Mouse (Mus musculus) common myeloid progenitor, adult 5-6 weeks (primary cell): Measurements from ENCODE around the gene Lap3. TPM values are rescaled to one million over a fixed set of nuclear protein-coding genes. Genes with fewer than 3 reads are reported as not detected.

Source experiments
- ATAC-seq: replicated peaks from 2 replicates; pipeline ENCODE4 v1.8.0; 2016; ENCODE audit warnings: low read depth, mild to moderate bottlenecking, moderate TSS enrichment, inconsistent platforms; ENCODE audit not compliant: poor library complexity, severe bottlenecking
- total RNA-seq: library from RNA; stranded (forward); fragments of 200-1000, 187-1606 nt; gene quantifications from 2 replicates; pipeline ENCODE4 v1.2.3, GENCODE M21; 2017

Gene Lap3
- total RNA-seq, 1 experiment from 2014 or later: 95.1 TPM

DNA sequence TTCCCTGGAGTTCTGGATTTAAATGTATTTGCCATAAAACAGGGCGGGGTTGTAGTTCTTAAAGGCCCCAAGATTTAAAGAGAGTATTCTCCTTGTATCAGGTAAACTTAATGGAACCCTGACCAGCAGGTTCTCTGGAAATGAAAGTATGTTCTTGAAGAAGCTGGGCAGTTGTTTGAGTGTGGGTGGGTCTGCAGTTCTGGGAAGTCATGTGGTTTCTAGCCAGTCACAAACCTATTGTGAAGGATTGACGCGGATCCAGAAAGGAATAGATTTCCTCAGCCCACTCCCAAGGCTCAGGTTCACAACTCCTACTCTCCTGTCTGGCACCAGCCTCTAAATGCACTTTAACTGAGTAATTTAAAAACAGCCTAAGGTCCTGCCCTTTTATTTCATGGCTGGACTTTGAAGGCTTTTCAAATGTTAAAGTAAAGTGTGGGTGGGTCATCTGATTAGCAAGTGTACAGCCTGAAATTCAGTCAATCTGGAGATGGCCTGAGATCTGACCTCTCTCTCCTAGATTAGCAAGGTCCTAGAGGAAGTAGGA lies 2.3 kb downstream of the Lap3 start:
- no peak for ATAC-seq

GRCm38 (mm10) chr5:45496042-45496441 lies 2.9 kb downstream of the Lap3 start:
- ATAC-seq: no peak

DNA sequence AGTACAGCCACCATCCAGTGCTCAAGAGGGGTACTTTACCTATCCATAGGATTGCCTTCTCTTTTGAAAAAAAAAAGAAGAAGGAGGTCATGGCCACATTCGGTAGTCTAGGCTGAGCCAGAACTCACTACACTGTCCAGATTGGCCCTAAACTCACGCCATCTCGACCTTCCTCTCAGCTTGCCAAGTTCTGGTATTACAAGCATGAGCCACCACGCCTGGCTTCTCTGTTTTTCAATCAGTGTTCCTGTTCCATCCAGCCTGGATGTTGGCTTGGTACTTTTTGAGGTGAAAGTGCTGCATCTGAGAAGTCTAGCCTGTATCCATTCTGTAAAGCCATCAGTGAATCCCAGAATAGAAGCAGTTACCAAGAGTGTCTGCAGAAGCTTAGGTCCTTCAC lies 3.3 kb downstream of the Lap3 start:
- ATAC-seq: no peak

- no peak for ATAC-seq
Observed at GRCm38 (mm10) chr5:45496930-45497550, 3.9 kb downstream of the Lap3 start.

DNA sequence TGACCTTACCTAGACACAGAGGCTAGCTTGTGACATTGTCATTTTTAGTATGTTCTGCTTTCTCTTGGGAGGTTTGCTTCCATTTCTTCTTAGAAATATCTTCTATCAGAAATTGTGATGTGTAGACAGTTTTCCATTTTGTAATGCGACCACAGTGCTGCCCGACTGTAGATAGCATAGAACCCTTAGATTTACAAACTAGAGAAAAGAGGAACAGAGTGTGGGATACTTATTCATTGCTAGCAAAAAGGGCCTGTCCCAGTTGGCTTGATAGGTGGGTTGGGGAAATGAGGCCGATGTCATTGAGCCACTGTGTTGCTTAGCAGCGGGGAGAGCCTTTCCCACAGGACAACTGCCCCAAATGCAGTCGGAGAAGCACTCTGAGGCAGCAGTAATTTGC lies 4.4 kb downstream of the Lap3 start:
- no peak for ATAC-seq

- ATAC-seq: no peak
Observed at GRCm38 (mm10) chr5:45510071-45510470, 16.9 kb downstream of the Lap3 start.

- ATAC-seq: no peak
Observed at GRCm38 (mm10) chr5:45512908-45513307, 19.7 kb downstream of the Lap3 start.

DNA sequence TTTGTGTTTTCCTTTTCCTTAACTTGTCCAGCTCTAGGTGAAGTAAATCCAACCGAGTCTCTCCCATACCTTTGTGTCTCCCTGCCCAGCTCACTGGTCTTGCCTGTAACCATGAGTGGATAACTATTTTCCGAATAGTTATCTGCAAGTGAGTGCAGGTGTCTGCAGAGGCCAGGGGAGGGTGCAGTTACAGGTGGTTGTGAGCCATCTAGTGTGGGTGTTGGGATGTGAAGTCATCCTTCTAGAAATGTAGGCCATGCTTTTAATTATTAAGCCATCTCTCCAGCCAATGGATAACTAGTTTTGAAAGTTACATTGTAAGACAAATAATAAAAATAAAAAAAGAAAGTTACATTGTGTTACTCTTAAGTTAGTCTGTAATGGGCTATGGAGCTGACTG lies 20.3 kb downstream of the Lap3 start:
- no peak for ATAC-seq

DNA sequence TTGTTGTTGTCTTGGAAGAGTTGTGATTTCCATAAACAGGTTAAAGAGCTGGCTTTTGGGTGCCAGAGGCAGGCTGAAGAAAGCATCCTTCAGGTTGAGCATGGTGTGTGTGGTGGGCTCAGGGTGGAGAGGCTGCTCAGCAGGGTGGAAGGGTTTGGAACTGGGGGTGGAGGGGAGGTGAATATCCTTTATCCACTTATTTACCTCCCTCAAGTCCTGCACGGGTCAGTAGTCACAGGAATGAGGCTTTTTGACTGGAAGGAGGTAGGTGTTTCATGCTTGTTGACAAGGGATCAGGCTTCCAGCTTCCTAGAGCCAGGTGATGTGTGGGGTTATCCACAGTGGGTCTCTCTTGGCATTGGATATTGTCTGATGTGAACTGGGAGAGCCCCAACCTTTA lies 21.4 kb downstream of the Lap3 start:
- ATAC-seq: no peak

DNA sequence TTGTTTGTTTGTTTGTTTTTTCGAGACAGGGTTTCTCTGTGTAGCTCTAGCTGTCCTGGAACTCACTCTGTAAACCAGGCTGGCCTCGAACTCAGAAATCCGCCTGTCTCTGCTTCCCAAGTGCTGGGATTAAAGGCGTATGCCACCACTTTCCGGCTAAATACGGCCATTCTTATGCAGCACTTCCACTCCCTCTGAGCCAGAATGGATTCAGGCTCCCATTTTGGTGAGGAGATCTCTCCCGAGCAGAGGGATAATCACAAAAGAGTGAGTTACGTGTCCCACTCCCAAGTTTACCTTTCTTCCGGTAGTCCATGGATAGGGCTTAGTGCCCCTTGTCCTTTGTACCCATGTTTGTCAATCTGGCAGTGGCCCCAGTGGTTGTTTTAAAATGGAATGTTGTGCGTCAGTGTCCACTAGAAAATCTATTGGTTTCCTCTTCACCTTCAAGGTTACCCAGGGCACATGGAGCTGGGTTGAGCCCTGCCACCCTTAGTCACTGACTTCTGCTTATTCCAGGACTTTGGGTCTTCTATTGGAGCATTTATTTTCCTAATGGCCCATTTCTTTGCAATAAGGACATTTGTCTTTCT lies 22.1 kb downstream of the Lap3 start:
- ATAC-seq: no peak

- peak; percentile 93 for ATAC-seq
Observed at GRCm38 (mm10) chr5:45519960-45520808, 27.0 kb downstream of the Lap3 start, which contains the start of gene Med28. Med28 (plus strand) TSS chr5:45520229.

DNA sequence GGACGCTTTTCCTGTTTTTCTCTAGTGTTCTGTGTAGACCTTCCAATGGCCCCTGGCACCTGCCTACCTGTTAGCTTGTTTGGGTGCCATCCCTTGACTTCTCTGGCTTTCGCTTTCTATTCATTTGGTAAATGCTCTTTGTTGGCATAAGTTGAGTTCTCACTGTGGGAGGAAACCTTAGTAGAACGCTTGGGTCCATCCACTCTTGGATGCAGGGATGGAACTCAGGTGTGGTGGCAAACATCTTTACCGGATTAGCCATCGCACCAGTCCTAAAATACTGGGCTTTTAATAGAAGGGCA lies 27.6 kb downstream of the Lap3 start:
- ATAC-seq: peak; percentile 37

DNA sequence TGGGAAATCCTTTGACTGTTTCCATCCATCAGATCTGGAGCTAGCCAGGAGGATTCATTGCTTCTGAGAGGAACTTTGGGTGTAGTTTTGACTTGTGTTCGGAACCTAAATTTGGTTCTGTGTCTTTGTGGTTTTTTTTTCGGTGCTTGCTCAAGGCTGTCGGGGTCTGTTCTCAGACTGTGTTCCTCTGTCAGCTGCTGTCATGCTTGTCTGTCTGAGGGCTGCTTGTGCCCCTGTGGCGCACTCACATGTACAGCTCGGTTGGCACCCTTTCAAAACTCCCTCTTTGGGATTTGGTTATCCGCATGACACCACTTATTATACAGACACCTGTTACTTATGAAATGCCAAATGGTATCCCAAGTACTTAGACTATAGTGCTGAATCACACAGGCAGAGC lies 28.4 kb downstream of the Lap3 start:
- no peak for ATAC-seq

DNA sequence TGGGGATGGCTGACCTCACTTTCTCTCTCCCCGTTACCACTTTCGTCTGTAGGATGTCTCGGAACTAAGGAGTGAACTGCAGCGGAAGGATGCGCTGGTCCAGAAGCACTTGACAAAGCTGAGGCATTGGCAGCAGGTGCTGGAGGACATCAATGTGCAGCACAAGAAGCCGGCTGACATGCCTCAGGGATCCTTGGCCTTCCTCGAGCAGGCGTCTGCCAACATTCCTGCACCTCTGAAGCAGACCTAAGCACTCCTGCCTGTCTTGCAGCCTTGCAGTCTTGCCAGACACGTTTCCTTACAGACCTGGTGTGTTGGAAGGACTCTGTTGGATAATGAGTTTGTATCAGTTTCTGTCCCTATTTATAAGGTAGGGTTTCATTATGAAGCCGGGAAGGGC lies 31.9 kb downstream of the Lap3 start:
- no peak for ATAC-seq

- ATAC-seq: 0 out of 2 replicates have a peak, but pooled peaks have one; percentile 39
Observed at GRCm38 (mm10) chr5:45526338-45526737, 33.2 kb downstream of the Lap3 start.

DNA sequence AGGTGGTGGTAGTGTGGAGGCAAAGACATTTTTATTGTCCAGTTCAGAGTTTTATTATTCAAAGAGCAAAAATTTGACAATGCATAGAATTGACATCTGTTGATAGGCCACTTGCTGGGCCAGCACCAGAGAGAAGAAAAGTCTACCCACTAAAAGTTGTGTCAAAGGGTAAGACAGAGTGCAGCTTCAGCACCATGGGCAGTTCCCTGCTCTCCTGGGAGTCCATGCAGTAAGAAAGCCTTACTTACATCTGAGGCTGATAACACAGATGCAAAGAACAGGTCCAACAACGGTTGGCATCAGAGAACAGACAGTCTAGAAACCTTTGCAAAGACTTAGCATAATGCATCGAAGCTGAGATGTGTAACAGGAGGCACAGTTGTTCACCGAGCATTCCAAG lies 36.5 kb downstream of the Lap3 start:
- ATAC-seq: peak; percentile 43; the same call in 1 of the 2 replicates

- peak; percentile 94 for ATAC-seq
Observed at GRCm38 (mm10) chr5:45534319-45535098, 41.3 kb downstream of the Lap3 start.

DNA sequence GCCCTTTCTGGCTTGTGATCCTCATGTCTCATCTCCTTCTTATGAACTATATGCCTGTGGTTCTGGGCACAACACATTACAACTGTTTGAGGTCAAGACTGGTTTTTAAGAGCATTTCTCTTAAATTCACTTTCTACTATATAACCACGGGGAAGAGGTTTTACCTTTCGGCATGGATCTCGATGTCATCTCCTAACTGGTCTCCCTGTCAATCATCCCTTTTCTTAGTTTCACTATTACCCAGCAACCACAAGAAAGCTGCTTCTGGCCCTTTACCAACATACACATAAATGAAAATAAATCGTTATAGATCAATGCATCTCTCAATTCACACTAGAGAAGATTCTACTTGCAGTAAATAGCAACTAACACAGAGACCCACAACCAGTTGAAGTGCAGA lies 42.0 kb downstream of the Lap3 start:
- ATAC-seq: no peak

DNA sequence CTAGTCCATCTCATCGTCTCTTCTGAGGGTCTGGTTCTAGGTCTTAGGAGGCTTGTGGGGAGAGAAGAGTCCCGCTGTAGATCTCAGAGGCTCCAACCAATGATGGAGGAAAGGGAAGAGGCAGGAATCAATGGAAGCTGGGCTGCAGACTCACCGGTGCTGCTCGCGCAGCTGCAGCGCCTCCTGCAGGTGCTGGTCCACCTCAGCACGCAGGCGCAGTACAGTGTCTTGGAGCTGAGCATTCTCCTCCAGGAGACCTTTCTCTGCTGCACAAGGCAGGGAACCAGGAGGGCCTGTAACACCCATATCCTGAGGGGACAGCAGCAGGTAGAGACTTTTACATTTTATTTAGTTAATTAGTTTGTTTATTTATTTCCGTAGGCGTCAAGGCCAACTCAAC lies 46.3 kb downstream of the Lap3 start:
- no peak for ATAC-seq

DNA sequence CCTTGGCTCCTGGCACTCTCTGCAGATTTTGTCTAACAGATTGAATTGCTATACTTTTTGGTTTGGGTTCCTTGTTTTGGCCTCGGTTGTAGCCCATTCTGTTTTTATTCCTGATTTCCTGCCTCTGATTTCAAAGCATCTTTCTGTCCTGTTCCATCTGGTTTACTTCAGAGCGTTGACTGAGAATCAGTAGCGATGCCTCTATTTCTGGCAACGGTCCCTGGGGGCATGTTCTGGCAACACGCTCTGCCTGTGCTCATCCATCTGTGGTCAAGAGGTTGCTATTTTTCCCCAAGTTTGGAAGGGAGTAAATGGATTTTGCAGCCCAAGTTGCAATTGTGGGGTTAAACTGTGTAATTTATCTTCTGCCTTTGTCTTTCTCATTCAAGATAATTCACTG lies 50.2 kb downstream of the Lap3 start:
- ATAC-seq: no peak
